Mouse (Mus musculus): ENCODE results near the gene Mcoln3. TPM values are rescaled to one million over a fixed set of nuclear protein-coding genes. Genes with fewer than 3 reads are reported as not detected.

Gene Mcoln3
- polyA plus RNA-seq, 1 experiment from 2014 or later = 0.61 TPM

- H3K4me3 ChIP-seq = no peak overlapping the region
- H3K27ac ChIP-seq = no peak overlapping the region
- H3K27me3 ChIP-seq (replicated peaks) = no peaks in the 10 kb centered on the region
- H3K9ac ChIP-seq = no peak overlapping the region
- 33% methylated on average over 10 of the region's 10 CpGs for WGBS (ENCODE audit: insufficient replicate concordance)
- no peaks in the 10 kb centered on the region for H3K9me3 ChIP-seq (replicated peaks)
- no peaks in the 10 kb centered on the region for H3K36me3 ChIP-seq
- H3K4me2 ChIP-seq = no peak overlapping the region
- no peaks in the 10 kb centered on the region for H3K4me1 ChIP-seq
- ATAC-seq = no peak
These were observed 19.2 kb downstream of the Mcoln3 start for GRCm38 (mm10) chr3:146136422-146136821.

DNA sequence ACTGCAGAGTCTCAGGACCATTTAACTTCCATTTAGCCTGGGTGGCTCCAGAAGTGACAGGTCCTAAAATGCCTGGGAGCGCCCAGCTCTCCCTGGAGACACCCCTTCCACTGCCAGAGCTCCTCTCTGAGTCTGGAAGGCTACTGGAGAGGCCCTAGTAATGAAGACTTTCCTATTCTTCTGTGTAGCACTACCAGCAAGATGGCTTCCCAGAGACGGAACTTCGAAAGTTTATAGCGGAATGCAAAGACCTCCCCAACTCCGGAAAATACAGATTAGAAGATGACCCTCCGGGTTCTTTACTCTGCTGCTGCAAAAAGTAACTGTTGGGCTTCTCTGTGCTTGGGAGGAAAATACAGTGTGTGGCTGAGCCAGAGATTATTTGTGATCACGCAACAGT is 23.0 kb downstream of the Mcoln3 start:
- WGBS (ENCODE audit: insufficient replicate concordance) = 76% methylated on average over 7 of the region's 7 CpGs
- Histone ChIP-seq H3K9me3 (replicated peaks) (no peaks in the 10 kb centered on the region), H3K27me3 (replicated peaks) (no peaks in the 10 kb centered on the region), H3K4me2 (no peak overlapping the region), H3K36me3 (no peaks in the 10 kb centered on the region), H3K4me1 (no peaks in the 10 kb centered on the region), H3K27ac (no peak overlapping the region), H3K9ac (no peak overlapping the region), H3K4me3 (no peak overlapping the region)
- no peak for ATAC-seq

GRCm38 (mm10) chr3:146142523-146142922 is 25.3 kb downstream of the Mcoln3 start:
- H3K4me1 ChIP-seq = peaks cover 6% of the 10 kb centered on the region
- H3K9ac ChIP-seq = no peak overlapping the region
- WGBS (ENCODE audit: insufficient replicate concordance) = 75% methylated on average over 7 of the region's 7 CpGs
- H3K27me3 ChIP-seq (replicated peaks) = no peaks in the 10 kb centered on the region
- no peak for ATAC-seq
- no peaks in the 10 kb centered on the region for H3K36me3 ChIP-seq
- H3K9me3 ChIP-seq (replicated peaks) = no peaks in the 10 kb centered on the region
- H3K4me2 ChIP-seq = no peak overlapping the region
- H3K27ac ChIP-seq = no peak overlapping the region
- H3K4me3 ChIP-seq = no peak overlapping the region

DNA sequence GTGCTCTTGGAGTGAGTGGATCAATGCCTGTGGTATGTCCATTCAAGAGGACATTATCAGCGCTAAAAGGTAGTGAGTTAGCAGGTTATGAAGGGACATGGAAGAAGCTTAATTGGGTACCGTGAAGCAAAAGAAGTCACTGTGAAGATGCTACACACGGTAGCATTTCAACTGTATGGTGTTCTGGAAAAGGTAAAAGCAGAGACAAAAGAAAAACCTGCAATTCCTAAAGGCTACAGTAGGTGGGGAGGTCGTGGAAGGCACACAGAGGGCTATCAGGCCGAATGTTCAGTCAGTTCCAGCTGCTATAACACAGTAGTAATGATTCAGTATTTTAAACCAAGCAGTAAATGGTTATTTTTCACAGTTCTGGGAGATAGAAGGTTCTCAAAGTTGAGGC is 28.3 kb downstream of the Mcoln3 start:
- no peak overlapping the region for H3K27ac ChIP-seq
- peaks cover 13% of the 10 kb centered on the region for H3K4me1 ChIP-seq
- H3K4me2 ChIP-seq = no peak overlapping the region
- peaks cover 17% of the 10 kb centered on the region; the same call in 1 of the 2 replicates for H3K27me3 ChIP-seq (replicated peaks)
- 39% methylated on average over 5 of the region's 5 CpGs for WGBS (ENCODE audit: insufficient replicate concordance)
- H3K4me3 ChIP-seq = no peak overlapping the region
- no peaks in the 10 kb centered on the region for H3K9me3 ChIP-seq (replicated peaks)
- no peaks in the 10 kb centered on the region for H3K36me3 ChIP-seq
- no peak overlapping the region for H3K9ac ChIP-seq
- no peak for ATAC-seq

- Histone ChIP-seq H3K4me1 (peaks cover 13% of the 10 kb centered on the region), H3K27me3 (replicated peaks) (peaks cover 23% of the 10 kb centered on the region; the same call in 1 of the 2 replicates), H3K9me3 (replicated peaks) (no peaks in the 10 kb centered on the region), H3K4me3 (no peak overlapping the region), H3K27ac (no peak overlapping the region), H3K36me3 (no peaks in the 10 kb centered on the region), H3K4me2 (no peak overlapping the region), H3K9ac (no peak overlapping the region)
- ATAC-seq = no peak
- 35% methylated on average over 5 of the region's 5 CpGs for WGBS (ENCODE audit: insufficient replicate concordance)
These were observed 28.9 kb downstream of the Mcoln3 start for GRCm38 (mm10) chr3:146146131-146146530.

DNA sequence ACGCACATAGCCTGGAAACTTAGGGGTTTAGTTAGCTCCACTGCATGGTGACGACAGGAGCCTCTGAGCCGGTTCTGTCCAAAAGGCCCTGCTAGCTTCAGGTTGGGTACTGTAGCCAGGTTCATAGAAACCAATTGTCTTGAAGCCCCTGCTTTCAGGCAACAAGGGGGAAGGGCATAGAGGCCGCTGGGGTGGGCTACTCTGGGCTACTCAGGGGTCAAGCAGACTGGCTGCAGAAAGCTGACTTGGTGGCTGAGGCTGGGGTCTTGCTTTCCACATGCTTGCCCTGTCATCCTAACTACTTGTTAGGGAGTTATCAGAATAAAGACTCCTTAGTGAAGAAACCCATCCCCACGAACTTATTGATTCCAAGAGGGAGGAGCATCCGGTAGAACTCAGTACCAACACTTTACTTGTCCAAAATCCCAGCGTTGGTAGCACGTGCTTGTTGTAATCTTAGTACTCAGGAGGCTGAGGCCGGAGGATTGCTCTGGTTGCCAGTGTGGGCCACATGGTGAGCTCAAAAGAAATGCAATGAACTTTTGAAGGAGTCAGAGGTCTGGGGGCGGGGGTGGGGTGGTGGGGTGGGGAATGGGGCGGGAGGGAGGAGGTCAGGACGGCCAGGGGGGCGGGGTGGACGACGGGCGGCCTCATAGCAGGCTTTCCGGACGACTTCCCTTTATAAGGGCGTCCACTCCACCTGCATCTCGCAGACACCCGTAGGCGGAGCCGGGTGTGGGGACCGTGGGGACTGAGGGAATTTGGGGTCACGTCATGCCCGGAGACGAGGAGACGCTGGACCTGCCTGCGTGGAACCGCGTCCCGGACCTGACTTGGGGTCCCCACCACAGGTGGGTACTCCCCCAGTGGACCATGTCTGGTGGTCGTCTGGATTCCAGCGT is 32.2 kb downstream of the Mcoln3 start, which contains the start of gene Mcoln2:
TSS of gene Mcoln2 (plus strand) at position 678 of the 902 bp plus-strand sequence.
- ATAC-seq = peak; percentile 54
- Histone ChIP-seq H3K36me3 (no peaks in the 10 kb centered on the region), H3K4me3 (peak within 1 kb of the TSS; percentile 53), H3K27me3 (replicated peaks) (peaks cover 39% of the 10 kb centered on the region; the same call in 1 of the 2 replicates), H3K9me3 (replicated peaks) (no peaks in the 10 kb centered on the region), H3K4me2 (peak within 1 kb of the TSS; percentile 75), H3K27ac (no peak within 1 kb of the TSS; the same call in 1 of the 2 replicates), H3K9ac (peak within 1 kb of the TSS; percentile 45), H3K4me1 (peaks cover 20% of the 10 kb centered on the region)
- 10% methylated on average over 34 of the region's 34 CpGs for WGBS (ENCODE audit: insufficient replicate concordance)

DNA sequence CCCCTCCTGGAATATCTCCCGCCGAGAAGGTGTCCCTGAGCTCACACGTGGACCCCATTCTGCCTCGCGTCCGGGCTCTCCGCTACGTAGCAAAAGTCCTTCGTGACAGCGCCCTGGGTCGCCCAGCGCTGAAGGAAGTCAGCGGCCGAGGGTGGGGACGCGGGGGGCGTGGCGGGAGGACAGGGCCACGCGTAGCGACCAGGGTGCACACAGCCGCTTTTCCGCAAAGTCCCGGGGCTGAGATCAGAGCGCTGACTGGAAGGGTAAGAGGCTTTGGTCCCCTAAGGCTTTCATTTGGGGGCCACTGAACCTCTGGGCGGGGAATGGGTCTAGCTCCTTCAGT is 32.8 kb downstream of the Mcoln3 start:
- Histone ChIP-seq H3K4me2 (peak overlapping the region; percentile 75), H3K27ac (no peak overlapping the region), H3K9me3 (replicated peaks) (no peaks in the 10 kb centered on the region), H3K9ac (peak overlapping the region; percentile 45), H3K4me3 (peak overlapping the region; percentile 53), H3K27me3 (replicated peaks) (peaks cover 39% of the 10 kb centered on the region; the same call in 1 of the 2 replicates), H3K4me1 (peaks cover 20% of the 10 kb centered on the region), H3K36me3 (no peaks in the 10 kb centered on the region)
- peak; percentile 57 for ATAC-seq
- WGBS (ENCODE audit: insufficient replicate concordance) = 1% methylated on average over 26 of the region's 26 CpGs

DNA sequence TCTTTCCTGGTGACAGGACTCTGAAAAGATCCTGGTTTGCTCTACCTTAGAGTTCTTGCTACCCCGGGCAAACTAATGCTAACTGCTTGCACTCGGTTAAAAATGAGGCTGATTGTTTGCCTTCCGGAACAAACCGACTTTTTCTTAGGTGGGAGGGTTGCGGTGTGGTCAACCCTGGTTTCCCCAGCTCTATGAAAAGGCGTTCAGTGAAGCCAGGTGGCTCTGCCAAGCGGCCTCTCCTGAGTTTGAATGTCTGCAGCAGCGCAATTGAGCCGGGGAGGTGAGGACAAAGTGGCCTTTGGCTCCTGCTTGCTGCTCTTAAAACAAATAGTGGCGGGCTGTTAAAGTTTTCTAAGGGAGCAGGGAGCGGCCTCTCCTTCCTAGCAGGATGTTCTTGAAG is 33.3 kb downstream of the Mcoln3 start:
- ATAC-seq = no peak
- H3K36me3 ChIP-seq = no peaks in the 10 kb centered on the region
- H3K9me3 ChIP-seq (replicated peaks) = no peaks in the 10 kb centered on the region
- 33% methylated on average over 11 of the region's 11 CpGs for WGBS (ENCODE audit: insufficient replicate concordance)
- no peak overlapping the region for H3K27ac ChIP-seq
- H3K4me2 ChIP-seq = peak overlapping the region; percentile 75
- peak overlapping the region; percentile 45 for H3K9ac ChIP-seq
- H3K27me3 ChIP-seq (replicated peaks) = peaks cover 39% of the 10 kb centered on the region; the same call in 1 of the 2 replicates
- H3K4me1 ChIP-seq = peaks cover 20% of the 10 kb centered on the region
- peak overlapping the region; percentile 53 for H3K4me3 ChIP-seq

DNA sequence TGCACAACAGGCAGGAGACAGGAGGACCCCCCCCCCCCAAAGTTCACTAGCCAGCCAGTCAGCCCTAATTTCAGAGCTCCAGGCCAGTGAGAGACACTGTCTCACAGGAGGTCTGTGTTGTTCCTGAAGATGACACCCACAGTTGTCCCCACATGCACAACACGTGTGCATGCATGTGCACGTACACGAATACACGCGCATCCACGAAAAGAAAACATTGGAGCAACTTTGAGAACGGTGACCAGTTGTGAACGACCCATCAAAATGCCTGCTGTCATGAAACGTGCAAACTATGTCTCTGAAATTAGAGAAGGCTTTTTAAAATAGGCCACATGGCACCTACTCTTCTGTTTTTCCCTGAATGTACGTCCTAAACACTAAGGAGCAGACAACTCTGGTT is 34.1 kb downstream of the Mcoln3 start:
- no peak for ATAC-seq
- WGBS (ENCODE audit: insufficient replicate concordance) = 80% methylated on average over 10 of the region's 10 CpGs
- Histone ChIP-seq H3K9me3 (replicated peaks) (no peaks in the 10 kb centered on the region), H3K36me3 (no peaks in the 10 kb centered on the region), H3K4me1 (peaks cover 15% of the 10 kb centered on the region; the same call in 1 of the 2 replicates), H3K27me3 (replicated peaks) (peaks cover 39% of the 10 kb centered on the region; the same call in 1 of the 2 replicates), H3K4me2 (peak overlapping the region; percentile 75; the same call in 1 of the 2 replicates), H3K27ac (no peak overlapping the region), H3K4me3 (no peak overlapping the region), H3K9ac (no peak overlapping the region)

GRCm38 (mm10) chr3:146151755-146152154 is 34.5 kb downstream of the Mcoln3 start:
- Histone ChIP-seq H3K4me2 (no peak overlapping the region), H3K27me3 (replicated peaks) (peaks cover 39% of the 10 kb centered on the region; the same call in 1 of the 2 replicates), H3K4me1 (0 out of 2 replicates have a peak, but pooled peaks cover 15% of the 10 kb centered on the region), H3K9me3 (replicated peaks) (no peaks in the 10 kb centered on the region), H3K4me3 (no peak overlapping the region), H3K9ac (no peak overlapping the region), H3K36me3 (no peaks in the 10 kb centered on the region), H3K27ac (no peak overlapping the region)
- WGBS (ENCODE audit: insufficient replicate concordance) = 69% methylated on average over 8 of the region's 8 CpGs
- ATAC-seq = no peak

DNA sequence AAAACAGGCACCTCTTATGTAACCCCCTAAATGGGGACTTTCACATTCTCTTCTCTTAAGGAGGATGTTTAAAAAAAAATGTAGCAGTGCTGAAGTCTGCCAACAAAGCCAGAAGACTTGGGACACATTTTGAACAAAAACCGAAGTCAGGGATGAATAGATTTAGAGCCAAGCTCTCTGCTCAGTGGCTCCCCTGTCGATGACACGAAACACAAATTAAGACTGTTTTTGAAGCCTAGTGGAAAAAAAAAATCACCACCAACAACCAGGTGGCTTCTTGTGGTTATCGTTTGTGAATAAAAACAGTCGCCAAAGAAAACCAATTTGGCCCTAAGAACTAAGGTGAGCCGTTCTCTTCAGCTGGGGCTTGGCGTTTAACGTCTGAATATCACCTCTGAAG is 35.1 kb downstream of the Mcoln3 start:
- Histone ChIP-seq H3K9me3 (replicated peaks) (no peaks in the 10 kb centered on the region), H3K27ac (no peak overlapping the region), H3K36me3 (no peaks in the 10 kb centered on the region), H3K4me3 (no peak overlapping the region), H3K9ac (no peak overlapping the region), H3K4me1 (0 out of 2 replicates have a peak, but pooled peaks cover 15% of the 10 kb centered on the region), H3K4me2 (no peak overlapping the region), H3K27me3 (replicated peaks) (peaks cover 39% of the 10 kb centered on the region; the same call in 1 of the 2 replicates)
- ATAC-seq = no peak
- WGBS (ENCODE audit: insufficient replicate concordance) = 73% methylated on average over 8 of the region's 8 CpGs

DNA sequence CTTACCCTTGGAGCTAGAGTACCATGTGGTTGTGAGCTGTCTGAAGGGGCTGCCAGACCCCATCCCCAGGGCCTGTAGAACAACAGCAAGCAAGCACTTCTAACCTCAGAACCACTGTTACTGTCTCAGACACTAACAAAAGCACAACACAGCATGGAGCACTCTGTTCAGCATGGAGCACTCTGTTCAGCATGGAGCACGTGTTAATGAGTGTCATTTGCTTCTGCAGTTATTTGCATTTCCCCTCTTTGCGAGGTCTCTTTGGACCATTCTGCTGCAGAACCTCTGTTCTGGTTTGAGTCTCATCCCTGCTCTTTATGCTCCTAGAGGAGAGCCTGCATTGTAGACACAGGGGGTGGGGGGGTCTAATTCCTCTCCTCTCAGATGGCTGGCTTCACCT is 35.7 kb downstream of the Mcoln3 start:
- WGBS (ENCODE audit: insufficient replicate concordance) = 65% methylated on average over 2 of the region's 2 CpGs
- Histone ChIP-seq H3K4me2 (no peak overlapping the region), H3K27ac (no peak overlapping the region), H3K9me3 (replicated peaks) (no peaks in the 10 kb centered on the region), H3K27me3 (replicated peaks) (peaks cover 39% of the 10 kb centered on the region; the same call in 1 of the 2 replicates), H3K9ac (no peak overlapping the region), H3K4me3 (no peak overlapping the region), H3K36me3 (no peaks in the 10 kb centered on the region), H3K4me1 (0 out of 2 replicates have a peak, but pooled peaks cover 15% of the 10 kb centered on the region)
- no peak for ATAC-seq

Data from liver, embryonic 12.5 days (tissue).